Mouse (Mus musculus) lung, embryonic 14.5 days (tissue): Measurements from ENCODE around the gene Txn1. TPM values are rescaled to one million over a fixed set of nuclear protein-coding genes. Genes with fewer than 3 reads are reported as not detected.

Source experiments
- ATAC-seq: fragments of 200-750 bp; cut with Nextera tagmentation; 2 replicates; pipeline ENCODE4 v1.8.0; 2017; ENCODE audit warnings: mild to moderate bottlenecking, moderate TSS enrichment, moderate library complexity; ENCODE audit not compliant: insufficient read depth
- DNase-seq: peaks from one replicate; pipeline ENCODE4 v3.0.0-alpha.2; 2015
- H3K27ac ChIP-seq: fragments of 300-500 bp; sonication (generic); 2 replicates; pipeline ENCODE4 v1.5.1; 2014; ENCODE audit warnings: low read depth, mild to moderate bottlenecking, moderate library complexity
- H3K27me3 ChIP-seq: fragments of 300-500 bp; sonication (generic); 2 replicates; pipeline ENCODE4 v1.6.1; 2014; ENCODE audit warnings: low read length, control low read depth; ENCODE audit not compliant: insufficient read depth
- H3K36me3 ChIP-seq: fragments of 300-500 bp; sonication (generic); 2 replicates; pipeline ENCODE4 v1.6.1; 2014; ENCODE audit warnings: control low read depth; ENCODE audit not compliant: insufficient read depth
- H3K4me1 ChIP-seq: fragments of 300-500 bp; sonication (generic); 2 replicates; pipeline ENCODE4 v1.6.1; 2014; ENCODE audit warnings: antibody characterized with exemption, control low read depth; ENCODE audit not compliant: insufficient read depth
- H3K4me2 ChIP-seq: fragments of 300-500 bp; sonication (generic); 2 replicates; pipeline ENCODE4 v1.6.1; 2014; ENCODE audit warnings: mild to moderate bottlenecking
- H3K4me3 ChIP-seq: fragments of 300-500 bp; sonication (generic); 2 replicates; pipeline ENCODE4 v1.5.1; 2014; ENCODE audit warnings: low read depth, low read length
- H3K9ac ChIP-seq: fragments of 300-500 bp; sonication (generic); 2 replicates; pipeline ENCODE4 v1.6.1; 2014
- H3K9me3 ChIP-seq: fragments of 300-500 bp; sonication (generic); 2 replicates; pipeline ENCODE4 v1.6.1; 2016; ENCODE audit warnings: low read depth, low read length, control low read depth
- CTCF ChIP-seq: IDR thresholded peaks from 2 replicates; pipeline ENCODE4 v1.5.1; 2016; ENCODE audit warnings: antibody characterized with exemption, low read depth
- WGBS: fragments of 180-500 bp; shearing (Covaris S2); extraction: QIAGEN DNeasy Blood & Tissue Kit; methylation state at CpG from one replicate; pipeline ENCODE4 v1.1.7; 2014; 5-methylcytosine and 5-hydroxymethylcytosine counted together
- polyA plus RNA-seq: library from polyadenylated mRNA; unstranded; fragments of >200 nt; fragmentation: Nextera tagmentation; extraction: Ambion mirVana; gene quantifications from 2 replicates; pipeline ENCODE4 v1.2.1, GENCODE M21; 2014

Gene Txn1
- polyA plus RNA-seq, 1 experiment from 2014 or later, result 487 TPM

- no peak for TF ChIP-seq CTCF
- 64% methylated on average over 8 of the region's 8 CpGs for WGBS
- peak overlapping the region; percentile 79 for H3K4me2 ChIP-seq
- peaks cover 14% of the 10 kb centered on the region for H3K4me1 ChIP-seq
- no peaks in the 10 kb centered on the region for H3K9me3 ChIP-seq
- H3K27ac ChIP-seq, result no peak overlapping the region
- ATAC-seq (no peak), DNase-seq (no peak)
- peaks cover 23% of the 10 kb centered on the region for H3K36me3 ChIP-seq
- H3K9ac ChIP-seq, result peak overlapping the region; percentile 77
- H3K4me3 ChIP-seq, result peak overlapping the region; percentile 72
- no peaks in the 10 kb centered on the region for H3K27me3 ChIP-seq
These were observed 1.2 kb downstream of the Txn1 start for GRCm38 (mm10) chr4:57954991-57955390.

GRCm38 (mm10) chr4:57954580-57954979, 1.6 kb downstream of the Txn1 start:
- Histone ChIP-seq H3K36me3 (peaks cover 27% of the 10 kb centered on the region), H3K4me1 (peaks cover 14% of the 10 kb centered on the region), H3K4me3 (peak overlapping the region; percentile 72), H3K9ac (0 out of 2 replicates have a peak overlapping the region, but pooled peaks have one; percentile 77), H3K27me3 (no peaks in the 10 kb centered on the region), H3K27ac (no peak overlapping the region), H3K9me3 (no peaks in the 10 kb centered on the region), H3K4me2 (peak overlapping the region; percentile 79)
- 71% methylated on average over 6 of the region's 6 CpGs for WGBS
- no peak for ATAC-seq
- TF ChIP-seq CTCF, result no peak
- DNase-seq, result no peak

- no peaks in the 10 kb centered on the region for H3K27me3 ChIP-seq
- no peak overlapping the region for H3K4me3 ChIP-seq
- DNase-seq, result no peak
- no peak for ATAC-seq
- TF ChIP-seq CTCF, result no peak
- H3K27ac ChIP-seq, result no peak overlapping the region
- H3K4me2 ChIP-seq, result peak overlapping the region; percentile 79
- 90% methylated on average over 7 of the region's 7 CpGs for WGBS
- no peak overlapping the region for H3K9ac ChIP-seq
- H3K9me3 ChIP-seq, result no peaks in the 10 kb centered on the region
- H3K36me3 ChIP-seq, result peaks cover 34% of the 10 kb centered on the region
- H3K4me1 ChIP-seq, result peaks cover 14% of the 10 kb centered on the region
These were observed 2.4 kb downstream of the Txn1 start for GRCm38 (mm10) chr4:57953796-57954195.

GRCm38 (mm10) chr4:57952891-57953290, 3.3 kb downstream of the Txn1 start:
- DNase-seq (no peak), ATAC-seq (no peak)
- TF ChIP-seq CTCF, result no peak
- Histone ChIP-seq H3K4me1 (peaks cover 14% of the 10 kb centered on the region), H3K4me2 (no peak overlapping the region), H3K27ac (no peak overlapping the region), H3K9me3 (no peaks in the 10 kb centered on the region), H3K27me3 (no peaks in the 10 kb centered on the region), H3K9ac (no peak overlapping the region), H3K36me3 (peaks cover 43% of the 10 kb centered on the region), H3K4me3 (no peak overlapping the region)
- 85% methylated on average over 1 of the region's 1 CpGs for WGBS

GRCm38 (mm10) chr4:57952416-57952815, 3.8 kb downstream of the Txn1 start:
- no peak for ATAC-seq
- no peak overlapping the region for H3K27ac ChIP-seq
- 86% methylated on average over 3 of the region's 3 CpGs for WGBS

GRCm38 (mm10) chr4:57949866-57950265, 6.3 kb downstream of the Txn1 start:
- Histone ChIP-seq H3K27ac (no peak overlapping the region), H3K36me3 (peaks cover 67% of the 10 kb centered on the region), H3K9me3 (no peaks in the 10 kb centered on the region), H3K27me3 (no peaks in the 10 kb centered on the region), H3K4me1 (0 out of 2 replicates have a peak, but pooled peaks cover 2% of the 10 kb centered on the region), H3K4me2 (no peak overlapping the region), H3K9ac (no peak overlapping the region), H3K4me3 (no peak overlapping the region)
- DNase-seq, result no peak
- TF ChIP-seq CTCF, result no peak
- 96% methylated on average over 6 of the region's 6 CpGs for WGBS
- no peak for ATAC-seq

More at GRCm38 (mm10) chr4:57952416-57952815, 3.8 kb downstream of the Txn1 start:
- H3K4me2 ChIP-seq, result no peak overlapping the region
- no peak overlapping the region for H3K4me3 ChIP-seq
- H3K27me3 ChIP-seq, result no peaks in the 10 kb centered on the region
- H3K4me1 ChIP-seq, result peaks cover 10% of the 10 kb centered on the region
- no peaks in the 10 kb centered on the region for H3K9me3 ChIP-seq
- peaks cover 48% of the 10 kb centered on the region for H3K36me3 ChIP-seq
- no peak for DNase-seq
- H3K9ac ChIP-seq, result no peak overlapping the region
- no peak for TF ChIP-seq CTCF

- ATAC-seq, result no peak
- Histone ChIP-seq H3K36me3 (peaks cover 88% of the 10 kb centered on the region), H3K4me3 (no peak overlapping the region), H3K9ac (no peak overlapping the region), H3K4me2 (no peak overlapping the region), H3K4me1 (no peaks in the 10 kb centered on the region), H3K27ac (no peak overlapping the region), H3K9me3 (no peaks in the 10 kb centered on the region), H3K27me3 (no peaks in the 10 kb centered on the region)
- 92% methylated on average over 4 of the region's 4 CpGs for WGBS
- no peak for TF ChIP-seq CTCF
- no peak for DNase-seq
These were observed 8.7 kb downstream of the Txn1 start for GRCm38 (mm10) chr4:57947476-57947875.

GRCm38 (mm10) chr4:57947036-57947435, 9.2 kb downstream of the Txn1 start:
- ATAC-seq, result no peak
- H3K4me2 ChIP-seq, result no peak overlapping the region

More at GRCm38 (mm10) chr4:57947036-57947435, 9.2 kb downstream of the Txn1 start:
- H3K27me3 ChIP-seq, result no peaks in the 10 kb centered on the region
- H3K4me3 ChIP-seq, result no peak overlapping the region
- 72% methylated on average over 10 of the region's 10 CpGs for WGBS
- peaks cover 86% of the 10 kb centered on the region for H3K36me3 ChIP-seq
- H3K9ac ChIP-seq, result no peak overlapping the region
- DNase-seq, result no peak
- no peaks in the 10 kb centered on the region for H3K4me1 ChIP-seq
- no peaks in the 10 kb centered on the region for H3K9me3 ChIP-seq
- TF ChIP-seq CTCF, result no peak
- H3K27ac ChIP-seq, result no peak overlapping the region
